Mouse (Mus musculus) liver, embryonic 14.5 days (tissue): ENCODE results near the gene Zfp773. TPM values are rescaled to one million over a fixed set of nuclear protein-coding genes. Genes with fewer than 3 reads are reported as not detected.

ENCODE experiments used
- ATAC-seq: fragments of 200-750 bp; cut with Nextera tagmentation; 2 replicates; pipeline ENCODE4 v1.8.0; 2017; ENCODE audit warnings: moderate number of reproducible peaks, mild to moderate bottlenecking, moderate library complexity; ENCODE audit not compliant: insufficient read depth
- DNase-seq, 3 experiments: peaks; one replicate each; pipeline ENCODE4 v3.0.0-alpha.2; 2012 to 2013; ENCODE audit warnings: low read depth in 3 of 3, low spot score in 3 of 3
- H3K27ac ChIP-seq: fragments of 300-500 bp; sonication (generic); 2 replicates; pipeline ENCODE4 v1.5.1; 2014; ENCODE audit warnings: moderate library complexity, mild to moderate bottlenecking, control low read depth, inconsistent platforms
- H3K27me3 ChIP-seq: fragments of 300-500 bp; sonication (generic); 2 replicates; pipeline ENCODE4 v1.6.1; 2014; ENCODE audit warnings: mild to moderate bottlenecking, low read length, moderate library complexity; ENCODE audit not compliant: control insufficient read depth, insufficient read depth
- H3K36me3 ChIP-seq: fragments of 300-500 bp; sonication (generic); replicated peaks from 2 replicates; pipeline ENCODE4 v1.6.1; 2014; ENCODE audit warnings: low read depth; ENCODE audit not compliant: control insufficient read depth, insufficient read depth
- H3K4me1 ChIP-seq, 2 experiments: fragments of 200-500 bp in 1 of 2; fragments of 300-500 bp in 1 of 2; sonication (generic) in 1 of 2; replicated peaks; 2 replicates each; pipeline ENCODE4 v1.6.1; 2012 to 2014; ENCODE audit warnings: antibody characterized with exemption in 1 of 2, inconsistent platforms in 1 of 2, low read length in 1 of 2; ENCODE audit not compliant: control insufficient read depth in 2 of 2, insufficient read depth in 2 of 2
- H3K4me2 ChIP-seq: fragments of 300-500 bp; sonication (generic); 2 replicates; pipeline ENCODE4 v1.6.1; 2014; ENCODE audit warnings: low read depth, mild to moderate bottlenecking, control low read depth, moderate library complexity
- H3K4me3 ChIP-seq, 2 experiments: fragments of 200-500 bp in 1 of 2; fragments of 300-500 bp in 1 of 2; sonication (generic) in 1 of 2; 2 replicates each; pipeline ENCODE4 v1.5.1; 2012 to 2014; ENCODE audit warnings: low read depth in 2 of 2, low read length in 2 of 2, mild to moderate bottlenecking in 2 of 2, control low read depth in 1 of 2, inconsistent platforms in 1 of 2, moderate library complexity in 1 of 2; ENCODE audit not compliant: insufficient read depth in 1 of 2
- H3K9ac ChIP-seq: fragments of 300-500 bp; sonication (generic); replicated peaks from 2 replicates; pipeline ENCODE4 v1.6.1; 2014; ENCODE audit warnings: mild to moderate bottlenecking, control low read depth, moderate library complexity
- H3K9me3 ChIP-seq: fragments of 300-500 bp; sonication (generic); 2 replicates; pipeline ENCODE4 v1.6.1; 2016; ENCODE audit warnings: low read length, mixed read lengths; ENCODE audit not compliant: control insufficient read depth
- CTCF ChIP-seq: IDR thresholded peaks from 2 replicates; pipeline ENCODE4 v1.5.1; 2016; ENCODE audit warnings: antibody characterized with exemption, low read depth, control low read depth
- EP300 ChIP-seq: IDR thresholded peaks from 2 replicates; pipeline ENCODE4 v1.6.1; 2016; ENCODE audit warnings: antibody characterized with exemption, low read depth
- WGBS: fragments of 180-500 bp; shearing (Covaris S2); extraction: QIAGEN DNeasy Blood & Tissue Kit; methylation state at CpG from one replicate; pipeline ENCODE4 v1.1.7; 2014; ENCODE audit not compliant: insufficient replicate concordance; 5-methylcytosine and 5-hydroxymethylcytosine counted together
- polyA plus RNA-seq, 2 experiments: library from polyadenylated mRNA; depleted of rRNA in 1 of 2; stranded (reverse) in 1 of 2; unstranded in 1 of 2; fragments of >200 nt; fragmentation: Nextera tagmentation in 1 of 2; extraction: Ambion mirVana in 1 of 2; gene quantifications; 2 replicates each; pipeline versions ENCODE4 v1.2.1 to v1.2.3; 2012 to 2014

Gene Zfp773
- 0.05 and 0.09 TPM in 2 replicates for polyA plus RNA-seq (2012; rRNA removed)
- 0.17 and 0.29 TPM in 2 replicates for polyA plus RNA-seq (2014; fragmentation: Nextera tagmentation; extraction: Ambion mirVana)

DNA sequence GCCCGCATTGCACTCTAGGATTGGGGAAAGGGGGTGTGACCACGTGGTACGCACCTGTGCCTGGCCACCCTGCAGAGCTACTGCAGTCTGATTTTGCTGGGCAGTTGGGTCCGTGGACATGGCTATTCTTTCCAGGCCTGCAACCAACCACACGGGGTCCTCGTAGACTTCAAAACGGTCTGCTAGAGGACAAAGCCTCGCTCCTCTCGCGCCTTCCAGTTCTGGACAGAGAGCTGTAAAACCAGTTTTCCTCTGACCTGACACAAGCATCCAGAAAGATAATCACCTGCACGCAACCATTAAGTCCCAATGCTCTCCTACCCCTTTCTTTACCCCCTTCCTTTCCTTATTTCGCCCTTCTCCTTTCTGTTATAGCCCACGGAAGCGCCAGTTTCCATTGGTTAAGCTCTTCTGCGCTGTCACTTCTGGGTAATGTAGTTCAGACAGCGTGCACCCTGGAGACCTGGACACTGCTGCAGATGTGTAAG, at the start of gene Zfp773:
Gene Zfp773, minus strand, starts transcription at position 377 of the 488 bp plus-strand sequence.
- H3K4me1 ChIP-seq = no peaks in the 10 kb centered on the region
- H3K36me3 ChIP-seq = no peaks in the 10 kb centered on the region
- no peaks in the 10 kb centered on the region for H3K9me3 ChIP-seq
- peak within 1 kb of the TSS; percentile 55 for H3K4me2 ChIP-seq
- no peaks in the 10 kb centered on the region for H3K27me3 ChIP-seq
- 6% methylated on average over 16 of the region's 16 CpGs for WGBS
- ATAC-seq (peak; percentile 82), DNase-seq (peak in 1 of 3 experiments; percentile 9)
- no peak within 1 kb of the TSS for H3K27ac ChIP-seq
- peak within 1 kb of the TSS; percentile 50 to 62 for H3K4me3 ChIP-seq
- peak within 1 kb of the TSS; percentile 23 for H3K9ac ChIP-seq
- TF ChIP-seq EP300 = no peak
- peak; percentile 44 for TF ChIP-seq CTCF

GRCm38 (mm10) chr7:7185897-7186296, 49.3 kb upstream of the Zfp773 start:
- H3K27me3 ChIP-seq = no peaks in the 10 kb centered on the region
- WGBS = 82% methylated on average over 1 of the region's 1 CpGs
- ATAC-seq (no peak), DNase-seq (no peak)
- H3K4me1 ChIP-seq = peaks cover 0 to 6% of the 10 kb centered on the region in 2 experiments; a peak in 1 of 4 replicates
- no peak for TF ChIP-seq EP300
- TF ChIP-seq CTCF = no peak
- no peak overlapping the region for H3K4me3 ChIP-seq
- no peak overlapping the region for H3K27ac ChIP-seq
- no peaks in the 10 kb centered on the region for H3K36me3 ChIP-seq
- H3K4me2 ChIP-seq = no peak overlapping the region
- no peak overlapping the region for H3K9ac ChIP-seq
- H3K9me3 ChIP-seq = no peaks in the 10 kb centered on the region

- Histone ChIP-seq H3K4me3 (peak within 1 kb of the TSS; percentile 59 to 76), H3K9me3 (no peaks in the 10 kb centered on the region), H3K27me3 (no peaks in the 10 kb centered on the region), H3K27ac (no peak within 1 kb of the TSS), H3K9ac (peak within 1 kb of the TSS; percentile 60), H3K4me1 (peaks cover 0 to 6% of the 10 kb centered on the region in 2 experiments; a peak in 1 of 4 replicates), H3K36me3 (no peaks in the 10 kb centered on the region), H3K4me2 (peak within 1 kb of the TSS; percentile 67)
- ATAC-seq = peak; percentile 86
- WGBS = 2% methylated on average over 26 of the region's 26 CpGs
- 0 out of 2 replicates have a peak, but pooled peaks have one; percentile 19 for TF ChIP-seq CTCF
- TF ChIP-seq EP300 = no peak
- DNase-seq = peak in 2 of 3 experiments; percentile 33 to 35
Measured at GRCm38 (mm10) chr7:7171227-7172147, 34.9 kb upstream of the Zfp773 start, which contains the start of gene Zfp418. Gene Zfp418 (plus strand): TSS chr7:7171330.

- H3K4me2 ChIP-seq = no peak overlapping the region
- H3K4me1 ChIP-seq = no peaks in the 10 kb centered on the region
- no peaks in the 10 kb centered on the region for H3K36me3 ChIP-seq
- DNase-seq = no peak
- H3K27ac ChIP-seq = no peak overlapping the region
- no peak overlapping the region for H3K4me3 ChIP-seq
- WGBS = 68% methylated on average over 15 of the region's 15 CpGs
- TF ChIP-seq CTCF = no peak
- no peak for TF ChIP-seq EP300
- no peaks in the 10 kb centered on the region for H3K9me3 ChIP-seq
- no peaks in the 10 kb centered on the region for H3K27me3 ChIP-seq
- no peak overlapping the region for H3K9ac ChIP-seq
- ATAC-seq = no peak
Measured at GRCm38 (mm10) chr7:7145991-7146608, 9.5 kb upstream of the Zfp773 start.
